Mouse (Mus musculus): ENCODE data around the gene Tnfrsf22.
A peak's percentile ranks its signal among the peaks of the same experiment; 100 is the strongest.
"Not testable (repeated sequence)": the region's sequence is repeated elsewhere in the genome, so short reads cannot be mapped to it uniquely, and the experiment has no call there.

Tnfrsf22 gene

GRCm38 (mm10) chr7:143649034-143649768, at the start of gene Tnfrsf22:
Gene Tnfrsf22 (minus strand): TSS chr7:143649661.
- peak; percentile 99 for ATAC-seq (ENCODE audit: low TSS enrichment)

GRCm38 (mm10) chr7:143696140-143696539, 46.7 kb upstream of the Tnfrsf22 start:
- ATAC-seq (ENCODE audit: low TSS enrichment), result no peak

- ATAC-seq (ENCODE audit: low TSS enrichment), result no peak
Measured at GRCm38 (mm10) chr7:143694550-143694949, 45.1 kb upstream of the Tnfrsf22 start.

GRCm38 (mm10) chr7:143692746-143693510, 43.5 kb upstream of the Tnfrsf22 start:
- no peak for ATAC-seq (ENCODE audit: low TSS enrichment)

GRCm38 (mm10) chr7:143691909-143692308, 42.4 kb upstream of the Tnfrsf22 start:
- ATAC-seq (ENCODE audit: low TSS enrichment), result no peak

- ATAC-seq (ENCODE audit: low TSS enrichment), result no peak
Measured at GRCm38 (mm10) chr7:143691181-143691580, 41.7 kb upstream of the Tnfrsf22 start.

GRCm38 (mm10) chr7:143689946-143690345, 40.5 kb upstream of the Tnfrsf22 start:
- ATAC-seq (ENCODE audit: low TSS enrichment), result no peak

GRCm38 (mm10) chr7:143689481-143689880, 40.0 kb upstream of the Tnfrsf22 start:
- no peak for ATAC-seq (ENCODE audit: low TSS enrichment)

- ATAC-seq (ENCODE audit: low TSS enrichment), result not testable (repeated sequence)
Measured at GRCm38 (mm10) chr7:143686676-143687075, 37.2 kb upstream of the Tnfrsf22 start.

- not testable (repeated sequence) for ATAC-seq (ENCODE audit: low TSS enrichment)
Measured at GRCm38 (mm10) chr7:143686191-143686590, 36.7 kb upstream of the Tnfrsf22 start.

- ATAC-seq (ENCODE audit: low TSS enrichment), result peak; percentile 99
Measured at GRCm38 (mm10) chr7:143685359-143686067, 36.1 kb upstream of the Tnfrsf22 start, which contains the start of gene Tnfrsf23. Gene Tnfrsf23 (minus strand): TSS chr7:143685872.

GRCm38 (mm10) chr7:143684569-143684968, 35.1 kb upstream of the Tnfrsf22 start:
- ATAC-seq (ENCODE audit: low TSS enrichment), result not testable (repeated sequence)

- ATAC-seq (ENCODE audit: low TSS enrichment), result no peak
Measured at GRCm38 (mm10) chr7:143681566-143681965, 32.1 kb upstream of the Tnfrsf22 start.

GRCm38 (mm10) chr7:143680836-143681235, 31.4 kb upstream of the Tnfrsf22 start:
- ATAC-seq (ENCODE audit: low TSS enrichment), result not testable (repeated sequence)

GRCm38 (mm10) chr7:143679650-143680049, 30.2 kb upstream of the Tnfrsf22 start:
- not testable (repeated sequence) for ATAC-seq (ENCODE audit: low TSS enrichment)

- ATAC-seq (ENCODE audit: low TSS enrichment), result no peak
Measured at GRCm38 (mm10) chr7:143666427-143667311, 17.2 kb upstream of the Tnfrsf22 start.

- no peak for ATAC-seq (ENCODE audit: low TSS enrichment)
Measured at GRCm38 (mm10) chr7:143663470-143663869, 14.0 kb upstream of the Tnfrsf22 start.

GRCm38 (mm10) chr7:143660797-143661196, 11.3 kb upstream of the Tnfrsf22 start:
- ATAC-seq (ENCODE audit: low TSS enrichment), result no peak

GRCm38 (mm10) chr7:143649769-143650346, 397 bp upstream of the Tnfrsf22 start:
- ATAC-seq (ENCODE audit: low TSS enrichment), result not testable (repeated sequence)

GRCm38 (mm10) chr7:143643949-143644348, 5.5 kb downstream of the Tnfrsf22 start:
- ATAC-seq (ENCODE audit: low TSS enrichment), result not testable (repeated sequence)

- no peak for ATAC-seq (ENCODE audit: low TSS enrichment)
Measured at GRCm38 (mm10) chr7:143636674-143637073, 12.8 kb downstream of the Tnfrsf22 start.
